Mouse (Mus musculus): ENCODE data around the gene Dlg3.
A peak's percentile ranks its signal among the peaks of the same experiment; 100 is the strongest.

Dlg3 gene

DNA sequence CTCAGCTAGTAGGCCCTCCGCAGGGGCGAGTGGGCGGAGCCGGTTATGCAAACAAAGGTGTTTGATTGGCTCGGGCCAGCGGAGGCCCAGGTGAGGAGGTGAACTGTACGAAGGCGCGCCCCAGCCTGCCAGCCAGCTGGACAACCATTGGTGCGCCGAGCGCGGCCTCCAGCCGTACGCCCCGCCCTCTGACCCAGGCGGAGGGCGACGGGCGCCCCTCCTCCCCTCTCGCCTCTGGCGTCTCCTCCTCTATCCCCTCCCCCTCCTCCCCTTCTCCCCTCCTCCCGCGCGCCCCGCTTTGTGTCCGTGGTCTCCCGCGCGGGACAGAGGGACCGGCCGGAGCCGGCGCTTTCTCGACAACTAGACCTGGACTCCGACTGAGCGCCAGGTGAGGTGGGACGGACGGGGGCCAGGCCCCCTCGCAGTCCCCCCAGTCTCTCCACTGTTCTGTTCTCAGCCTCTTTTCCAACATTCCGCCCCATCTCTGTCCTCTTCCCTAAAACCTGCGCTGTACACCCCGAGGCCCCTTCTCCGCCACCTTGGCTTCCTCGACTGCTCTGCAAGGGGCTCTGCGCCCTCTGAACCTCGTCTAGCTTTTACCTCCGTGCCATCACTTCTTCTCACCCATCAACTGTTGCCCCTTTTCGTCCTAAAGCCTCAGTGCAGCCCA lies 9.6 kb downstream of the Dlg3 start:
- H3K27me3 ChIP-seq (ENCODE audit: control insufficient read depth, insufficient read depth, low read length, poor library complexity, severe bottlenecking), result no peaks in the 10 kb centered on the region
- H3K36me3 ChIP-seq (ENCODE audit: control insufficient read depth, insufficient read depth, low read length, poor library complexity, severe bottlenecking), result no peaks in the 10 kb centered on the region
- DNase-seq (ENCODE audit: low read depth, low spot score), result peak; percentile 63

DNA sequence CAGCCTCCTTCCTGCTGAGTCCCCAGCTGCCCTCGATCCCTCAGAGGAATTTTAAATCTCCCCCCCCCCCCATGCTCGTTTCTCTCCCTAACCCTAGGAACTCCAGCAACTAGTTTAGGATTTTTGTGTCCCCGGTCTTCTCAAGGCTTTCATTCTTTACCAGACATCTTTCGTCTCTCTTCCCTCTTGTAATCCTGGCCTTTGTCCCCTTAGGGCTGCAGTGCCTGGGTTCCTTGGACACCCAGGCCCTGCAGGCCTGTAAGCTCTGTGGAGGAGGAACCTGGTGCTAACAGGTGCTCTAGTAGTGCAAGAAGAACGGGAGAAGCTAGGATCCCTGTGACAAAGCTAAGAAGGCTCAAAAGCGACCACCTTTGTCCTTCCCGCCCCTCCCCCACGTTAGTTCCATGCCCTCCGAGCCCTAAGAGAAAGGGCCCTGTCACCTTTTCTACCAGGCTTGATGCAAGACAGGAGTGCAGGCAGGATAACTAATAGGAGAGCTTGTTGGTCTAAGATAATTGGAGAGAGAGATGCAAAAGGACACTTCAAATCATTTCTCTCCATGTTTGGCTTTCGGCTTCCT lies 10.2 kb downstream of the Dlg3 start:
- H3K36me3 ChIP-seq (ENCODE audit: control insufficient read depth, insufficient read depth, low read length, poor library complexity, severe bottlenecking), result no peaks in the 10 kb centered on the region
- no peaks in the 10 kb centered on the region for H3K27me3 ChIP-seq (ENCODE audit: control insufficient read depth, insufficient read depth, low read length, poor library complexity, severe bottlenecking)
- no peak for DNase-seq (ENCODE audit: low read depth, low spot score)

DNA sequence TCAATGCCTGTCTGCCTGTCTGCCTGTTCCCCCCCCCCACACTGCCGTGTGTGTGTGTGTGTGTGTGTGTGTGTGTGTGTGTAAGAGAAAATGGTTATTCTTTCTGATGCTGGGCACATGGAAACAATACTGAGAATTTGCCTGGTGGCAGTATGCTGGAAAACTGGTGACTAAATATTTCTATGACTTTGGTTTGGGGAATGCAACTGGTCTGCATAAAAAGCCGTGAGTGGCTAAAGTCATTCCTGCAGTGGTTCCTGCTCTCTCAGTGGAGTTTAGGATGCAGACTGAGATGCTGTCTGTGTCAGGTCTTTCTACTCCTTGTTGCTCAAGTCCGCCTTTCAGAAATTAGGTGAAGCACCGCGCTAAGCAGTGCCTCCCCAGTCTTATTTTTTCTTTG lies 10.9 kb downstream of the Dlg3 start:
- Histone ChIP-seq H3K27me3 (ENCODE audit: control insufficient read depth, insufficient read depth, low read length, poor library complexity, severe bottlenecking) (no peaks in the 10 kb centered on the region), H3K36me3 (ENCODE audit: control insufficient read depth, insufficient read depth, low read length, poor library complexity, severe bottlenecking) (no peaks in the 10 kb centered on the region)
- DNase-seq (ENCODE audit: low read depth, low spot score), result no peak

DNA sequence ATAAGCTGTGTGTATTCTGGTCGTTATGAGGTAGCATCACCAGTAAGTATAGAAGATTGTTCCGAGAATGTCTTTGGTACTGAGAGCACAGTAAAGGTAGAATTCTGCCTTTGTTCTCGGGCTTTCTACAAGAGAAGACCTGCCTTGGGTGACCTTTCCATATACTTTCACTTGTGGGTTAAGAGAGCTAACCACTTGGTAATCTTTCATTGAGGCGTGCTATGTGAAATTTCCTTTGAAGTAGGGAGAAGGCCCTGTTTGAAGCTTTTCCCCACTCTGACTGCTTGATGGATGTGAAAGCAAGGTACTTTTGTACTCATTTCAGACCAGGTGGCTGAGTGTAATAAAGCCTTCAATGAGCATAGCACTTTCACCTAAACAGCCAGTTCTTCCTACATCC lies 21.8 kb downstream of the Dlg3 start:
- Histone ChIP-seq H3K27me3 (ENCODE audit: control insufficient read depth, insufficient read depth, low read length, poor library complexity, severe bottlenecking) (no peaks in the 10 kb centered on the region), H3K36me3 (ENCODE audit: control insufficient read depth, insufficient read depth, low read length, poor library complexity, severe bottlenecking) (no peaks in the 10 kb centered on the region)
- DNase-seq (ENCODE audit: low read depth, low spot score), result no peak

DNA sequence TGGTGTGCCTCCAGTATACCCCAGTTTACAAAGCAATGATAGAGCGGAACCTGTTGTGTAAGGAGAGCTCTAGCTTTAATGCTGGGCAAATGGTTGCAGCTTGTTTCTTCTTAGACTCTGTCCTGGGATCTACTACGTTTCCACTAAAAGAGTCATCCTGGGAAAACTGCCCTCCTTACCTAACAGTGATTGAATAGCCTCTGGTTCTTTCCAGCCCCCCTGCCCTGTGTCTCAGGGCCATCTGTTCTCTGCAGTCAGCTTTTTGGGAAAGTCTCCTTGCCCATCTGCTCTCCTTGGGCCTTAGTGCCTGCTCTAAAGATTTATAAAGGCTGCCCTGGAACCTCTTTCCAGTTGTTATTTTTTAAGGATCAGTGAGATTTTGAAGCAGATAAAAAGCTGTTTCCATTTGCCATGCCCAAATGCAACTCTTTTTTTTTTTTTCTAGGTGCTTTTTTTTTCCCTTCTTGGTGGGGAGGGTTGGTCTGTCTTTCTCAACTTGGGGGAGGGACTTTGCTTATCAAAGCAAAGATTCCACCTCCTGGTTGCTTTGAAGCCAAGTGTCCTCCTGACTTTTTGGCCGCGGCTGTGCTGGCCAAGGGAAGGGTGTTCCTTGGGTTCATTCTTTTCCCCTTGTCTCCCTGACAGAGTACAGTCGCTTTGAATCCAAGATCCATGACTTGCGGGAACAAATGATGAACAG lies 28.7 kb downstream of the Dlg3 start:
- Histone ChIP-seq H3K36me3 (ENCODE audit: control insufficient read depth, insufficient read depth, low read length, poor library complexity, severe bottlenecking) (no peaks in the 10 kb centered on the region), H3K27me3 (ENCODE audit: control insufficient read depth, insufficient read depth, low read length, poor library complexity, severe bottlenecking) (no peaks in the 10 kb centered on the region)
- DNase-seq (ENCODE audit: low read depth, low spot score), result no peak

DNA sequence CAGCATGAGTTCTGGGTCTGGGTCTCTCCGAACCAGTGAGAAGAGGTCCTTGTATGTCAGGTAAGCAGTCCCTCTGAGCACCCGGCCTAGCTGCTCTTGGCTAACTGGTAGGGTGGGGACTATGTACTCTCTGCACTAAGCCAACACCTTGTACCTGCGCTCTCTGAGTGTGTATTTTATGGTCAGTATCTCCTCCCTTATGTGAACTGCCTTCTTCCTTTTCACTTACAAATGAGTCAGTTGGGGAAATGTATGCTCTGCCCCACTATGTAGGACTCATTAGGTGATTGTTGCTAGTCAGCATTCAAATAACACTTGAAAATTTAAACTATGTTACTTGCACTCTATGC lies 29.2 kb downstream of the Dlg3 start:
- Histone ChIP-seq H3K27me3 (ENCODE audit: control insufficient read depth, insufficient read depth, low read length, poor library complexity, severe bottlenecking) (no peaks in the 10 kb centered on the region), H3K36me3 (ENCODE audit: control insufficient read depth, insufficient read depth, low read length, poor library complexity, severe bottlenecking) (no peaks in the 10 kb centered on the region)
- DNase-seq (ENCODE audit: low read depth, low spot score), result no peak

DNA sequence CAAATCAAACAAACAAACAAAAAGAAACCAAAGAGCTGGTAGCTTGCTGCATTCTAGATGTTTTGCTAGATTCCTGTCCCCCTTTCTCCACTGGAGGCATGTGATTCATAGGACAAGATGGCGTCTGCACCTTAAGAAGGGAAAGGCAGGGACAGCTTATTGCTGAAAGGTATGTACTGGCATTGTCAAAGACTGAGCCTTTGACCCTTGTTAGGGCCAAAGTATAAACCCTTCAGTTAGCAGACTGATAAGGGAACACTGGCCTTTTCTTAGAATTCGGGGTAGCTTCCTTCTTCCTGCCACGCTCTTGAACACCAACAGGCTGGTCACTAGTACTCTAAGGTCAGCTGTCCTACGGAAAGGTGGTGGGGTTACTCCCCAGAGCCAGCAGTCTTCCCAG lies 29.8 kb downstream of the Dlg3 start:
- no peak for DNase-seq (ENCODE audit: low read depth, low spot score)
- Histone ChIP-seq H3K36me3 (ENCODE audit: control insufficient read depth, insufficient read depth, low read length, poor library complexity, severe bottlenecking) (no peaks in the 10 kb centered on the region), H3K27me3 (ENCODE audit: control insufficient read depth, insufficient read depth, low read length, poor library complexity, severe bottlenecking) (no peaks in the 10 kb centered on the region)

DNA sequence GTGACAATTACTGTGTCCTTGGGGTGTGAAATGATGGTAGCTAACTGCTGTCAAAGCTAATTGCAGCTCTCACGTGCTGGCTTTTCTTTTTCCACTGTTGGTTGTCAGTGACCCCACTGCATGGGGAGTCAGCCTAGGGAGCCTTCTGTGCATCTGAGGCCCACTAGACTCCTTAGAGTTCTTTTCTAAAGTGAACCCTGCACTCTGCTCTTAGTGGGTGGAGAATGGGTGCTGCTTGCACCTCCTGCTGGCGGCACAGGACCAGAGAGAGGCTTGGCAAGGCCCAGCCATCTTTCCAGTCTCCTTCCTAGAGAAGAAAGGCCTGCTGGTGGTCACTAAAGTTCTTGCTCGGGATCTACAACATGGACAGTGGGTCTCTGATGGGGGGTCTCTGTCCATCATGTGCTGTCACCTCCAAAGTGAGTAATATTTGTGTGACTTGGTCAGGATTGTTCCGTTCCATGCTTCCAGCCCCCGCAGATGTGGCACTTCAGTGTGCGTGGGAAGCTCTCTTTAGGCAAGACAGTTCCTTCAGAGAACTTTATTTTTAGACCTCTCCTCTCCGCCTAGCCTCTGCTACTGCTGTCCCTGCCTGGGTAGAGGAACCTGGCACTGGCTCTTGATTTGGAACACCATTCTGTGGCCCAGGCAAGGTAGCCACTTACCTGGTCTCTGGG lies 30.5 kb downstream of the Dlg3 start:
- no peaks in the 10 kb centered on the region for H3K27me3 ChIP-seq (ENCODE audit: control insufficient read depth, insufficient read depth, low read length, poor library complexity, severe bottlenecking)
- H3K36me3 ChIP-seq (ENCODE audit: control insufficient read depth, insufficient read depth, low read length, poor library complexity, severe bottlenecking), result no peaks in the 10 kb centered on the region
- no peak for DNase-seq (ENCODE audit: low read depth, low spot score)

DNA sequence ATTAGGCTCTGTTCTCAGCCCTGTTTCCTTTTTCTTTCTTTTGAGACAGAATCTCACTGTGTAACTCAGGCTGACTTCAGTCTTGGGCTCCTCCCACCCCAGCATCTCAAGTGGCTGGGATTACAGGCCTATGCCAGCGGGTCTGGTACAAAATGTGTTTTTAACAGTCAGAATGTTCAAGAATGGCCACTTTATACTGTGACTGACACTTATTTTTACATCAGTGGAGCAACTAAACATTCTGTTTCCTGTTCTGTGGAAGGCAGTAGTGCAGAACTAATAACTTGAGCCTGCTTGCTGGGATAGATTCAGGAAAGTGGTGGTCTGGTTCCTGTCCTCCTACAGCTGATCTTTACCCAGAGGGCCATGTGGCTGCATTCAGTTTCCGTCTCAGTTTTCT lies 33.1 kb downstream of the Dlg3 start:
- peak; percentile 0 for DNase-seq (ENCODE audit: low read depth, low spot score)
- Histone ChIP-seq H3K36me3 (ENCODE audit: control insufficient read depth, insufficient read depth, low read length, poor library complexity, severe bottlenecking) (no peaks in the 10 kb centered on the region), H3K27me3 (ENCODE audit: control insufficient read depth, insufficient read depth, low read length, poor library complexity, severe bottlenecking) (no peaks in the 10 kb centered on the region)

DNA sequence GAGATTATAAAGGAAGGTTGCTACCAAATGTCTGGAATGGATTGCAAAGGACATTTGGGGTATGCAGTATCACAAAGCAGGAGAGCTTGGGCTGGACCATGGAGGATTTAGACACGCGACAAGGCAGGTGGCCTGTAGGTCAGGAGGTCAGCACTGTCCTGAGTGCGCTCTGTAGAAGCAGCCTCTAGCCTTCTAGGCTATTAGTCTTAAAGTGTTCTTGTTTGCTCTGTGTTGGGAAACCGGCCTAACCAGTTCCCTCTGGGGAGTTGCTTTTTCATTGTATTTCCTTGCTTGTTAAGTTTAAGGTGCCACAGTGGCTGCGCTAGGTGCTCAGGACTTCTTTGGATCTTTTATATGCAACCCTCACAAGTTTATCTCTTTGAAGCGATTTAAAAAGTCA lies 34.5 kb downstream of the Dlg3 start:
- no peak for DNase-seq (ENCODE audit: low read depth, low spot score)
- no peaks in the 10 kb centered on the region for H3K36me3 ChIP-seq (ENCODE audit: control insufficient read depth, insufficient read depth, low read length, poor library complexity, severe bottlenecking)
- no peaks in the 10 kb centered on the region for H3K27me3 ChIP-seq (ENCODE audit: control insufficient read depth, insufficient read depth, low read length, poor library complexity, severe bottlenecking)

DNA sequence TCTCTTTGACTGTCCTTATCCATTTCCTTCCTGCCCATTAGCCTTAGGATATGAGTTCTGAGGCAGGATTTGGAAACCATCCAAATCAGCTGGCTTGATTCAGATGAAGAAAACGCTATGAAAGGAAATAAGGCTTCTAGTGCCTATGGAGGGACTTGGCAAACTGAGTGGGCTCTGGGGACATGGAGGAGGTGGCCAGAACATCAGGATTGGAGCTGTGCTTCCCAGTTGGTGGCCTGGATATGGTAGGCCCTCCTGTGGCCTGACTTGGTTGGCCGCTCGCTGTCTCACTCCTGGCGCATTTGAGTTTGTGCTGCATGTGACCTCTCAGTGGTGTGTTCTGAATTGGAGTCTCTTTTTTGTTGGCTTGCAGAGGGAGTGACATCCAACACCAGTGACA lies 43.6 kb downstream of the Dlg3 start:
- DNase-seq (ENCODE audit: low read depth, low spot score), result no peak
- no peaks in the 10 kb centered on the region for H3K36me3 ChIP-seq (ENCODE audit: control insufficient read depth, insufficient read depth, low read length, poor library complexity, severe bottlenecking)

DNA sequence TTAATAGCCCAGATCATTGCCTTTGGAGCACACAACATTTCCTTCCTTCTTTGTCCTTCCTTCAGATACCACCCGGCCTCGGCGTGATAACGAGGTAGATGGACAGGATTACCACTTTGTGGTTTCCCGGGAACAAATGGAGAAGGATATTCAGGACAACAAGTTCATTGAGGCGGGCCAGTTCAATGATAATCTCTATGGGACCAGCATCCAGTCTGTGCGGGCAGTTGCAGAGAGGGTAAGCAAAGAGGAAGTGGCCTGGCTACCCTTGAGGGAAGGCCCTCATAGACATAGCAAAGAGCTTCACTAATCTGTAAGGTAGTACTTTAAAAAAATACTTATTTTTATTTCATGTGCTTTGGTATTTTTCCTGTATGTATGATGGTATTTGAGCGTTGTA lies 46.6 kb downstream of the Dlg3 start:
- no peaks in the 10 kb centered on the region for H3K27me3 ChIP-seq (ENCODE audit: control insufficient read depth, insufficient read depth, low read length, poor library complexity, severe bottlenecking)
- DNase-seq (ENCODE audit: low read depth, low spot score), result no peak
- H3K36me3 ChIP-seq (ENCODE audit: control insufficient read depth, insufficient read depth, low read length, poor library complexity, severe bottlenecking), result no peaks in the 10 kb centered on the region

More for the DNA sequence above, 43.6 kb downstream of the Dlg3 start:
- H3K27me3 ChIP-seq (ENCODE audit: control insufficient read depth, insufficient read depth, low read length, poor library complexity, severe bottlenecking), result no peaks in the 10 kb centered on the region

DNA sequence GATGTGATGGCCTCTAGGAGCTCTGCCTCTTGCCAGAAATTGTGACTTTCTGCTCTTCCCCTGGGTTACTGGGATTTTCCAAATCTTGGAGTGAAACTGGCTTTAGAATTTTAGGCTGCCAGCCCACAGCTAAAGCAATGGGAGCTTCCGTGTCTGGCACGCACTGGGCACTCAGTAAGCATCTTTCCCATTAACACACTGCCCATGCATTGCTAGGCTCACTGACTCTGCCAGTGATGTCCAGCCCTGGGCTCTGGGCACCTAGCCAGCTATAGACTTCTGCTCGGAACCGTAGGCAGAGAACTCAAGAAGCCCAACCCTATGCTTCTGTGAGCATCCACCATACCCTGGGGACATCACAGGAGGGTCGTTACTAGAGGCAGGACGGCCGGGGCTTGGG lies 48.2 kb downstream of the Dlg3 start:
- H3K27me3 ChIP-seq (ENCODE audit: control insufficient read depth, insufficient read depth, low read length, poor library complexity, severe bottlenecking), result no peaks in the 10 kb centered on the region
- no peak for DNase-seq (ENCODE audit: low read depth, low spot score)

DNA sequence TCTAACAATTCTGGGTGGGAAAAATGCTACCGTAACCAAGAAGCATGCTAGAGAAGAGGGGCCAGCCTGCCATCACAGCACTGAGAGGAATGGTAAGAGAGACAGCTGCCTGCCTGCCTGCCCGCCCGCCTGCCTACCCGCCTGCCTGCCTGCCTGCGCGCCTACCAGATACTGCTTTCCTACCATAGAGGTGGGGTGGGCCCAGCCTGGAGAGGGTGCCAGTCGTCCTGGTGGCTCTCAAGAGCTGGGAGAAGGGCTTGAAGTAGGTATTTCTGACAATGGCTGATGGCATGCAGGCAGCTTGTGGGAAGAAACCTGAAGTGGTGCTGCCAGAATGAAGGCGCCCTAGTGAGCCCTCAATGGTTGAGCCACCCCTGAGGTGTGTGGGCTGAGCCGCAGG lies 51.2 kb downstream of the Dlg3 start:
- Histone ChIP-seq H3K27me3 (ENCODE audit: control insufficient read depth, insufficient read depth, low read length, poor library complexity, severe bottlenecking) (no peaks in the 10 kb centered on the region), H3K36me3 (ENCODE audit: control insufficient read depth, insufficient read depth, low read length, poor library complexity, severe bottlenecking) (no peaks in the 10 kb centered on the region)
- DNase-seq (ENCODE audit: low read depth, low spot score), result no peak

More for the DNA sequence above, 48.2 kb downstream of the Dlg3 start:
- no peaks in the 10 kb centered on the region for H3K36me3 ChIP-seq (ENCODE audit: control insufficient read depth, insufficient read depth, low read length, poor library complexity, severe bottlenecking)

DNA sequence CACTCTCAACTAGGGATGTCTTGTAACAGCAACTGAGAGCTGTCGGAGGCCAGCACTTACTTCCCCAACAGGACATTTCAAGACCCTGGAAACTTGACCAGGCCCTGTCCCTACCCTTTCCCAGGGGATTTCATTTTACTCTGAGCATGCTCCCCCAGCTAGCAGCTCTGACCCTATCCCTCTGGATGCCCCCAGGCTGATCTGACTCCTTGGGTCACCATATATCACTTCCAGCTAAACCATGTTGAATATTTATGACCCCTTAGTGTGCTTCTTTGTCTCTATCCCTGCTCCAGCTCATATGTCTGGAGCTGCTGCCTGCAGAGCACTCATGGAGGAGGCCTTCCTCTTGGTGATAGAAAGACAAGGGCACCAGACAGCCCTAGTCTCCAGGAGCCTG lies 53.6 kb downstream of the Dlg3 start:
- no peak for DNase-seq (ENCODE audit: low read depth, low spot score)
- no peaks in the 10 kb centered on the region for H3K36me3 ChIP-seq (ENCODE audit: control insufficient read depth, insufficient read depth, low read length, poor library complexity, severe bottlenecking)

More for the DNA sequence above, 53.6 kb downstream of the Dlg3 start:
- H3K27me3 ChIP-seq (ENCODE audit: control insufficient read depth, insufficient read depth, low read length, poor library complexity, severe bottlenecking), result no peaks in the 10 kb centered on the region
